Comparison of ENCODE assay signal across 19 mouse cellular contexts in the genomic region with DNA sequence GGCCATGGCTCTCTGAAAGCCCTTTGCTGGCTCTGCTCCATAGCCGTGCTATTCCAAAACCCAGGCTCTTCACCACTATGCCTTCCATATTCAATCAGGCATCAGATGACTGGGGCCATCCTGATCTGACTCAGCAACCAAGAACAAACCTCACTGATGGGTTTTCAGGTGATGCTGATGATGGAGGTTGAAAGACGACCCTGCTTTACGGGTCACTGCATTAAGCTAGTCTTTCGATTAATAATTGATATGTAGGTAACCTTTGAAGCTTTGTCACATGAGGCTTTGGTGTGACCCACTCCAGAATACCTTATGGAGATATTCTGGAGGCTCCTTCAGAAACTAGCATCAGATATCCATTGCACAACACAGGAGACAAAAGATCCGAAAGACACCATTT. TPM values are rescaled to one million over a fixed set of nuclear protein-coding genes. Genes with fewer than 3 reads are reported as not detected.
"Had no signal": no experiment of that assay in that cellular context is flagged by ENCODE, and none has a peak within 500 bp of the region (broad histone marks: within the 10 kb centered on the region; RNA-seq: fewer than 3 reads in every experiment).

No protein-coding gene starts in this region.

- H3K4me3 ChIP-seq: layer of hippocampus, adult 2 months; limb, embryonic 13.5 days; megakaryocyte, embryonic 14.5 days; midbrain, embryonic 12.5 days; neural tube, embryonic 12.5 days had no signal

- H3K9me3 ChIP-seq: limb, embryonic 13.5 days; megakaryocyte, embryonic 14.5 days; midbrain, embryonic 12.5 days; neural tube, embryonic 12.5 days had no signal

- H3K4me1 ChIP-seq: megakaryocyte, embryonic 14.5 days; neural tube, embryonic 12.5 days had no signal

- H3K4me2 ChIP-seq: limb, embryonic 13.5 days; liver, embryonic 11.5 days; lung, embryonic 14.5 days; midbrain, embryonic 12.5 days; neural tube, embryonic 12.5 days had no signal

- H3K9ac ChIP-seq: limb, embryonic 13.5 days; lung, embryonic 14.5 days; midbrain, embryonic 12.5 days; neural tube, embryonic 12.5 days had no signal

- H3K27me3 ChIP-seq: neural tube, embryonic 12.5 days had no signal

- DNase-seq: left cerebral cortex, postnatal 4 days; lung, embryonic 14.5 days; lung, postnatal 10 days; thymus, postnatal 4 days had no signal

- H3K36me3 ChIP-seq: limb, embryonic 13.5 days; midbrain, embryonic 12.5 days; neural tube, embryonic 12.5 days had no signal

- H3K27ac ChIP-seq: layer of hippocampus, adult 2 months; limb, embryonic 13.5 days; macrophage; midbrain, embryonic 12.5 days; neural tube, embryonic 12.5 days; stomach, postnatal 0 days had no signal

- ATAC-seq: inflammation-experienced regulatory T-cells, adult 6 months; intestine, postnatal 0 days had no signal

RNA-seq across cellular contexts. Expression of gene Il12b, which starts 6.6 kb away (rescaled TPM):
- total RNA-seq: layer of hippocampus, adult 2 months; layer of hippocampus, postnatal 10 days; left cerebral cortex, postnatal 10 days; left cerebral cortex, postnatal 4 days; monocyte, adult 5-6 weeks; neutrophil, adult 5-6 weeks had no signal
- polyA plus RNA-seq: intestine, postnatal 0 days; liver, embryonic 11.5 days; liver, embryonic 16.5 days; lung, embryonic 14.5 days; midbrain, embryonic 12.5 days; neural tube, embryonic 12.5 days; stomach, postnatal 0 days had no signal
